ENCODE assay signal across 19 mouse cellular contexts in the genomic region with DNA sequence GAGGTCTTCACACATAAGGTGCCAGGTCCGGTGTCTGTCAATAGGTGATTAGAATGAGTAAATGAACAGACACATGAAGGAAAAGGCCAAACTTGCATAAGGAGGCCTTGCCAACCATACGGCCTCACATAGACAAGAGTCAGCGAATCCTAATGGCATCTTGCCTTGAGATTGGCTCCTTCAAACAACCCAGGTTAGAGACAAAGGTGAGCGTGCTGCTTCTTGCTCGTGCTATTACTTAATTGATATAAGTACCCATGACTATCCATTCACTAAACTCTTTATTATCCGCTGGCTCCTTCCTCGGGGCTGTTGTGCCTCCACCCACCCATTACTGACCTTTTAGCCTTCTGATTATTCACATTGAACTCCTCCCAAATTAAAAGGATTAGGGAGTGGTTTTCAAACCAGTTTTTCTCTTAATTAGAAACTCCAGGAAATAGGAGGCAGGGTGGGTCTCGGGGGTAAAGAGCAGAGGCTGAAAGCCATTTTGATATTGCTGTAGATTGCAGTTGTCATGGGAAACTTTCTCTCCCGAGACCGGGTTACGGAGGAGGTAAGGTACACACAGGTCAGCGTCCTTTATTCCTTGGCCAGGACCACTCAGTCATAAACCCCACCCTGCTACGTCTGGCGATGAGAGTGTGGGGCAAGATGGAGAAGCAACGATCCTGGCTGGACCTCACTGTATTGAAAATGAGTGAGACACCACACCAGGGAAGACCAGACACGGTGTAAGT. TPM values are rescaled to one million over a fixed set of nuclear protein-coding genes. Genes with fewer than 3 reads are reported as not detected.
A peak's percentile ranks its signal among the peaks of the same experiment; 100 is the strongest.
DNase-seq lines count a peak whose midpoint lies in the region; ATAC-seq and TF ChIP-seq lines count a peak whose summit lies in the region.
"Had no signal": no experiment of that assay in that cellular context is flagged by ENCODE, and none has a peak within 500 bp of the region (broad histone marks: within the 10 kb centered on the region; RNA-seq: fewer than 3 reads in every experiment).

No protein-coding gene starts in this region.

- WGBS in heart, embryonic 10.5 days: 84% methylated on average over 16 of the region's 16 CpGs
- WGBS in intestine, postnatal 0 days: 60% methylated on average over 16 of the region's 16 CpGs

- TF ChIP-seq CTCF in E14TG2a.4 (conservative IDR thresholded peaks at IDR 0.05; ENCODE audit: low read length): no peak
- no peak for TF ChIP-seq CTCF in intestine, postnatal 0 days (IDR thresholded peaks at IDR 0.05; ENCODE audit: low read depth)

- no peaks in the 10 kb centered on the region for H3K36me3 ChIP-seq in heart, embryonic 10.5 days
- 0 out of 2 replicates have a peak, but pooled peaks cover 7% of the 10 kb centered on the region for H3K36me3 ChIP-seq in E14TG2a.4 (ENCODE audit: insufficient read depth, low read length)
- H3K36me3 ChIP-seq in intestine, postnatal 0 days (ENCODE audit: control insufficient read depth, insufficient read depth): no peaks in the 10 kb centered on the region
- H3K36me3 ChIP-seq: forebrain, embryonic 12.5 days; kidney, embryonic 15.5 days; lung, embryonic 15.5 days; midbrain, embryonic 13.5 days; neural tube, embryonic 13.5 days had no signal

- H3K27me3 ChIP-seq in heart, embryonic 10.5 days (ENCODE audit: insufficient read depth, poor library complexity, severe bottlenecking): no peaks in the 10 kb centered on the region
- no peaks in the 10 kb centered on the region for H3K27me3 ChIP-seq in E14TG2a.4 (ENCODE audit: insufficient read depth, low read length)
- no peaks in the 10 kb centered on the region for H3K27me3 ChIP-seq in intestine, postnatal 0 days (replicated peaks; ENCODE audit: control insufficient read depth, insufficient read depth, low read length)
- H3K27me3 ChIP-seq: forebrain, embryonic 12.5 days; kidney, embryonic 15.5 days; lung, embryonic 15.5 days; midbrain, embryonic 13.5 days; neural tube, embryonic 13.5 days had no signal

- peak overlapping the region; percentile 7; the same call in 1 of the 2 replicates for H3K4me2 ChIP-seq in intestine, postnatal 0 days (replicated peaks; ENCODE audit: low read depth)
- H3K4me2 ChIP-seq: forebrain, embryonic 12.5 days; kidney, embryonic 15.5 days; lung, embryonic 15.5 days; midbrain, embryonic 13.5 days; neural tube, embryonic 13.5 days had no signal

- no peak overlapping the region for H3K27ac ChIP-seq in heart, embryonic 10.5 days
- no peak overlapping the region for H3K27ac ChIP-seq in intestine, postnatal 0 days (ENCODE audit: low read depth, low read length)
- H3K27ac ChIP-seq: forebrain, embryonic 12.5 days; kidney, embryonic 15.5 days; liver, embryonic 14.5 days; lung, embryonic 15.5 days; midbrain, embryonic 13.5 days; neural tube, embryonic 13.5 days had no signal

- ATAC-seq in intestine, postnatal 0 days: no peak
- ATAC-seq: activated CD4-positive, CD25-positive, alpha-beta regulatory T cell, adult 4 months; midbrain, embryonic 13.5 days had no signal

- H3K9ac ChIP-seq in intestine, postnatal 0 days (ENCODE audit: low read depth, low read length): no peak overlapping the region
- H3K9ac ChIP-seq: forebrain, embryonic 12.5 days; kidney, embryonic 15.5 days; liver, embryonic 14.5 days; lung, embryonic 15.5 days; midbrain, embryonic 13.5 days; neural tube, embryonic 13.5 days had no signal

- DNase-seq in heart, adult 11 months: peak; percentile 94
- no peak for DNase-seq in heart, embryonic 10.5 days (ENCODE audit: low spot score)
- DNase-seq in ZHBTc4 (ENCODE audit: low read depth, low spot score): peak; percentile 56
- DNase-seq in Muller cell, postnatal 12 days (ENCODE audit: inconsistent ontology term): no peak
- DNase-seq in gastrocnemius, adult 8-10 months (ENCODE audit: low spot score in 2 of 2): no peak
- DNase-seq in lung, postnatal 10 days: no peak
- DNase-seq: cerebellum, adult 11-12 months; cerebellum, postnatal 25 days; embryo, embryonic 11 days; spleen, adult 18-20 months had no signal

- peaks cover 18% of the 10 kb centered on the region; the same call in 1 of the 2 replicates for H3K4me1 ChIP-seq in heart, embryonic 10.5 days
- H3K4me1 ChIP-seq in E14TG2a.4 (replicated peaks; ENCODE audit: low read depth, low read length): peaks cover 99% of the 10 kb centered on the region
- H3K4me1 ChIP-seq in intestine, postnatal 0 days (replicated peaks; ENCODE audit: control insufficient read depth, insufficient read depth, low read length): 0 out of 2 replicates have a peak, but pooled peaks cover 3% of the 10 kb centered on the region
- H3K4me1 ChIP-seq: forebrain, embryonic 12.5 days; kidney, embryonic 15.5 days; neural tube, embryonic 13.5 days had no signal

- no peak overlapping the region for H3K4me3 ChIP-seq in heart, embryonic 10.5 days
- peak overlapping the region; percentile 69 for H3K4me3 ChIP-seq in E14TG2a.4 (replicated peaks; ENCODE audit: low read length)
- H3K4me3 ChIP-seq in intestine, postnatal 0 days (ENCODE audit: low read depth, low read length): no peak overlapping the region
- H3K4me3 ChIP-seq: forebrain, embryonic 12.5 days; kidney, embryonic 15.5 days; lung, embryonic 15.5 days; midbrain, embryonic 13.5 days; neural tube, embryonic 13.5 days had no signal

- H3K9me3 ChIP-seq in heart, embryonic 10.5 days: no peaks in the 10 kb centered on the region
- no peaks in the 10 kb centered on the region for H3K9me3 ChIP-seq in E14TG2a.4 (ENCODE audit: low read length)
- no peaks in the 10 kb centered on the region for H3K9me3 ChIP-seq in intestine, postnatal 0 days (ENCODE audit: control insufficient read depth)
- H3K9me3 ChIP-seq: forebrain, embryonic 12.5 days; kidney, embryonic 15.5 days; lung, embryonic 15.5 days; midbrain, embryonic 13.5 days; neural tube, embryonic 13.5 days had no signal

RNA-seq across cellular contexts. Expression of a gene that starts 33.9 kb away (rescaled TPM):
- polyA plus RNA-seq in heart, embryonic 10.5 days (2016; fragmentation: Nextera tagmentation; extraction: Ambion mirVana): 20.5 and 22.8 TPM in 2 replicates
- polyA plus RNA-seq in intestine, postnatal 0 days (2015; fragmentation: Nextera tagmentation; extraction: Ambion mirVana): 118 and 162 TPM in 2 replicates
- 100 to 1,000 TPM; 176 to 239 (median 185) TPM for total RNA-seq in gastrocnemius, adult 8-10 months (2022)

Comparison
In these comparisons a context has a peak if more than half of its experiments do, and no peak if none do; other contexts are left out.
1. DNase-seq: peak in heart, adult 11 months (single experiment) and ZHBTc4 (single experiment); none in heart, embryonic 10.5 days (single experiment), Muller cell, postnatal 12 days (single experiment), gastrocnemius, adult 8-10 months (0 of 2) and lung, postnatal 10 days (single experiment).